Mouse (Mus musculus): ENCODE results near the gene Wdr78. TPM values are rescaled to one million over a fixed set of nuclear protein-coding genes. Genes with fewer than 3 reads are reported as not detected.

The Wdr78 gene
- polyA plus RNA-seq, 1 experiment, result 4.1 TPM

- TF ChIP-seq CTCF (IDR thresholded peaks at IDR 0.05; ENCODE audit: borderline replicate concordance, insufficient read depth, low read depth, low read length) (no peak), POLR2A (IDR thresholded peaks at IDR 0.05; ENCODE audit: borderline replicate concordance, insufficient read depth, low read length) (no peak)
- Histone ChIP-seq H3K27ac (ENCODE audit: insufficient read depth, low read length) (no peak overlapping the region), H3K4me3 (replicated peaks; ENCODE audit: insufficient read depth, low read depth, low read length) (no peak overlapping the region), H3K4me1 (ENCODE audit: control insufficient read depth, insufficient read depth, low read length) (no peaks in the 10 kb centered on the region), H3K27me3 (ENCODE audit: control insufficient read depth, insufficient read depth, low read length) (no peaks in the 10 kb centered on the region)
- DNase-seq, result no peak
- WGBS, result 31% methylated on average over 11 of the region's 11 CpGs
These were observed 66.3 kb downstream of the Wdr78 start for GRCm38 (mm10) chr4:103048046-103048445.

GRCm38 (mm10) chr4:103042997-103043396 is 71.4 kb downstream of the Wdr78 start:
- Histone ChIP-seq H3K4me1 (ENCODE audit: control insufficient read depth, insufficient read depth, low read length) (no peaks in the 10 kb centered on the region), H3K27ac (ENCODE audit: insufficient read depth, low read length) (no peak overlapping the region), H3K27me3 (ENCODE audit: control insufficient read depth, insufficient read depth, low read length) (no peaks in the 10 kb centered on the region), H3K4me3 (replicated peaks; ENCODE audit: insufficient read depth, low read depth, low read length) (no peak overlapping the region)
- WGBS, result 94% methylated on average over 11 of the region's 11 CpGs
- no peak for TF ChIP-seq CTCF (IDR thresholded peaks at IDR 0.05; ENCODE audit: borderline replicate concordance, insufficient read depth, low read depth, low read length)
- TF ChIP-seq POLR2A (IDR thresholded peaks at IDR 0.05; ENCODE audit: borderline replicate concordance, insufficient read depth, low read length), result no peak
- DNase-seq, result no peak

GRCm38 (mm10) chr4:103039838-103040191 is 74.5 kb downstream of the Wdr78 start:
- 62% methylated on average over 5 of the region's 5 CpGs for WGBS
- H3K27ac ChIP-seq (ENCODE audit: insufficient read depth, low read length), result no peak overlapping the region
- no peak for DNase-seq
- H3K4me3 ChIP-seq (replicated peaks; ENCODE audit: insufficient read depth, low read depth, low read length), result no peak overlapping the region
- H3K4me1 ChIP-seq (ENCODE audit: control insufficient read depth, insufficient read depth, low read length), result no peaks in the 10 kb centered on the region
- H3K27me3 ChIP-seq (ENCODE audit: control insufficient read depth, insufficient read depth, low read length), result no peaks in the 10 kb centered on the region
- TF ChIP-seq POLR2A (IDR thresholded peaks at IDR 0.05; ENCODE audit: borderline replicate concordance, insufficient read depth, low read length), result no peak
- TF ChIP-seq CTCF (IDR thresholded peaks at IDR 0.05; ENCODE audit: borderline replicate concordance, insufficient read depth, low read depth, low read length), result no peak

DNA sequence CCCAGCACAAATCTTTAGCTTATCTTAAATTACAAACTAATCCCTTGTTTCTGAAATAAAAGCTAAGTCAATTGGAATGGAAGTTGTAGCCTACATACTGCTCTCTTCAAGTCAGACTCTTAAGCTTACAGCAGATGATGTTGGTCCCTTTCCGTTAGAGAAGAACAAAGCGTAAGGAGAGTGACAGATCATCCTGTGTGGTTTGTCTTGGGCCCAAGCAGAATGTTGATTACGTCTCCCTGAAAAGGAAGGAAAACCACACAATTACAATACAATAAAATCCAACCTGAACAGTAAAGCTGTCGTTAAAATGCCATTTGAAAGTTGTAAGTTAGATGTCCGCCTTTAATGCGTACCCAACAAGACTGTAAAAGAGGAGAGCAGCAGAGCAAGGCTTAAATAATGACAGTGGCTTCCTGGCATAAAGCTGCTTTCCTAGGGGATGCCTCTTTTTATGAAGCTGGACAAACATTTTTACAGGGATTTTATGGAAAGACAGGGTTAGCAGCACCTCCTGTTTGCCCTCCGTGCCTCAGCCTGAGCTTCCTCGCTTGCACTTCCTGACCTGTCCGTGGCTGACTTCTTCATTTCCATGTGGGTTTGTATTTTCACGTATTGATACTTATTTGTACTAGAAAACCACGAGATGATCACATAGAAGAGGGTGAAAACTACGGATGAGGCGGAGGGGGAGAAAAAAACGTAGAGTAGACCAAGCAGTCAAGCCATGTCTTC is 75.1 kb downstream of the Wdr78 start:
- no peak overlapping the region for H3K27ac ChIP-seq (ENCODE audit: insufficient read depth, low read length)
- H3K4me1 ChIP-seq (ENCODE audit: control insufficient read depth, insufficient read depth, low read length), result no peaks in the 10 kb centered on the region
- DNase-seq, result no peak
- WGBS, result 91% methylated on average over 14 of the region's 14 CpGs
- H3K27me3 ChIP-seq (ENCODE audit: control insufficient read depth, insufficient read depth, low read length), result no peaks in the 10 kb centered on the region
- H3K4me3 ChIP-seq (replicated peaks; ENCODE audit: insufficient read depth, low read depth, low read length), result no peak overlapping the region
- TF ChIP-seq CTCF (IDR thresholded peaks at IDR 0.05; ENCODE audit: borderline replicate concordance, insufficient read depth, low read depth, low read length) (no peak), POLR2A (IDR thresholded peaks at IDR 0.05; ENCODE audit: borderline replicate concordance, insufficient read depth, low read length) (no peak)

- TF ChIP-seq POLR2A (IDR thresholded peaks at IDR 0.05; ENCODE audit: borderline replicate concordance, insufficient read depth, low read length) (no peak), CTCF (IDR thresholded peaks at IDR 0.05; ENCODE audit: borderline replicate concordance, insufficient read depth, low read depth, low read length) (no peak)
- Histone ChIP-seq H3K27me3 (ENCODE audit: control insufficient read depth, insufficient read depth, low read length) (no peaks in the 10 kb centered on the region), H3K4me3 (replicated peaks; ENCODE audit: insufficient read depth, low read depth, low read length) (no peak overlapping the region), H3K4me1 (ENCODE audit: control insufficient read depth, insufficient read depth, low read length) (no peaks in the 10 kb centered on the region), H3K27ac (ENCODE audit: insufficient read depth, low read length) (no peak overlapping the region)
- 82% methylated on average over 13 of the region's 13 CpGs for WGBS
- DNase-seq, result no peak
These were observed 85.9 kb downstream of the Wdr78 start for GRCm38 (mm10) chr4:103028177-103029088.

DNA sequence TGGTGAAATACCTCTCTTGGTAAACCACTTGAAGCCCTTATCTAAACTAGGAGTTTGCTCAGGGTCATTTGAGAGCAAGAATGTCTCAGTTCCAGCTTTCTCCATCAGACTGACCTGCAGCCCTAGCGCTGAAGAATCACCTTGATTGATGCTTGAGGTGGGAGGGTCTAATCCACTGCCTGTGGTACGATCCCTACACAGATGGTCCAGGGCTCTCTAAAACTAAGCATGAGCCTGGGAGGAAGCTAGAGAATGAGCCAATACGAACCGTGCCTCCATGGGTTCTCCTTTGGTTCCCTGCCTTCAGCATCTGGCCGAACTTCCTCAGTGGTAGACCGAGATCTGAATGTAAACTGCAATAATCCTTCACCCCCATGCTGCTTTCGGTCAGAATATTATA is 86.6 kb downstream of the Wdr78 start:
- Histone ChIP-seq H3K4me3 (replicated peaks; ENCODE audit: insufficient read depth, low read depth, low read length) (no peak overlapping the region), H3K4me1 (ENCODE audit: control insufficient read depth, insufficient read depth, low read length) (no peaks in the 10 kb centered on the region), H3K27me3 (ENCODE audit: control insufficient read depth, insufficient read depth, low read length) (no peaks in the 10 kb centered on the region), H3K27ac (ENCODE audit: insufficient read depth, low read length) (no peak overlapping the region)
- TF ChIP-seq CTCF (IDR thresholded peaks at IDR 0.05; ENCODE audit: borderline replicate concordance, insufficient read depth, low read depth, low read length), result no peak
- TF ChIP-seq POLR2A (IDR thresholded peaks at IDR 0.05; ENCODE audit: borderline replicate concordance, insufficient read depth, low read length), result no peak
- DNase-seq, result no peak
- WGBS, result 80% methylated on average over 7 of the region's 7 CpGs

GRCm38 (mm10) chr4:103026621-103027020 is 87.7 kb downstream of the Wdr78 start, which contains the start of gene Insl5:
Gene Insl5, minus strand, starts transcription at chr4:103026842.
- WGBS, result 93% methylated on average over 4 of the region's 4 CpGs
- no peak within 1 kb of the TSS for H3K4me3 ChIP-seq (replicated peaks; ENCODE audit: insufficient read depth, low read depth, low read length)
- H3K27me3 ChIP-seq (ENCODE audit: control insufficient read depth, insufficient read depth, low read length), result no peaks in the 10 kb centered on the region
- TF ChIP-seq POLR2A (IDR thresholded peaks at IDR 0.05; ENCODE audit: borderline replicate concordance, insufficient read depth, low read length) (no peak), CTCF (IDR thresholded peaks at IDR 0.05; ENCODE audit: borderline replicate concordance, insufficient read depth, low read depth, low read length) (no peak)
- no peaks in the 10 kb centered on the region for H3K4me1 ChIP-seq (ENCODE audit: control insufficient read depth, insufficient read depth, low read length)
- DNase-seq, result no peak
- H3K27ac ChIP-seq (ENCODE audit: insufficient read depth, low read length), result no peak within 1 kb of the TSS

Measured in cerebellum, adult 2 months (tissue).